Mouse (Mus musculus) large intestine, adult 2 months (tissue): Measurements from ENCODE around the gene Rad23b. TPM values are rescaled to one million over a fixed set of nuclear protein-coding genes. Genes with fewer than 3 reads are reported as not detected.
A peak's percentile ranks its signal among the peaks of the same experiment; 100 is the strongest.
"Not testable (repeated sequence)": the region's sequence is repeated elsewhere in the genome, so short reads cannot be mapped to it uniquely, and the experiment has no call there.

Experiments
- DNase-seq: peaks from one replicate; pipeline ENCODE4 v3.0.0-alpha.2; 2012; ENCODE audit warnings: low read depth, low spot score
- WGBS: fragments of 180-500 bp; shearing (Covaris S2); methylation state at CpG from one replicate; pipeline ENCODE4 v1.1.7; 2018; 5-methylcytosine and 5-hydroxymethylcytosine counted together
- polyA plus RNA-seq: library from polyadenylated mRNA; depleted of rRNA; stranded (reverse); fragments of >200 nt; gene quantifications from 2 replicates; pipeline ENCODE4 v1.2.3, GENCODE M21; 2012; rRNA removed

Gene Rad23b
- polyA plus RNA-seq, result 116 and 171 TPM in 2 replicates

DNA sequence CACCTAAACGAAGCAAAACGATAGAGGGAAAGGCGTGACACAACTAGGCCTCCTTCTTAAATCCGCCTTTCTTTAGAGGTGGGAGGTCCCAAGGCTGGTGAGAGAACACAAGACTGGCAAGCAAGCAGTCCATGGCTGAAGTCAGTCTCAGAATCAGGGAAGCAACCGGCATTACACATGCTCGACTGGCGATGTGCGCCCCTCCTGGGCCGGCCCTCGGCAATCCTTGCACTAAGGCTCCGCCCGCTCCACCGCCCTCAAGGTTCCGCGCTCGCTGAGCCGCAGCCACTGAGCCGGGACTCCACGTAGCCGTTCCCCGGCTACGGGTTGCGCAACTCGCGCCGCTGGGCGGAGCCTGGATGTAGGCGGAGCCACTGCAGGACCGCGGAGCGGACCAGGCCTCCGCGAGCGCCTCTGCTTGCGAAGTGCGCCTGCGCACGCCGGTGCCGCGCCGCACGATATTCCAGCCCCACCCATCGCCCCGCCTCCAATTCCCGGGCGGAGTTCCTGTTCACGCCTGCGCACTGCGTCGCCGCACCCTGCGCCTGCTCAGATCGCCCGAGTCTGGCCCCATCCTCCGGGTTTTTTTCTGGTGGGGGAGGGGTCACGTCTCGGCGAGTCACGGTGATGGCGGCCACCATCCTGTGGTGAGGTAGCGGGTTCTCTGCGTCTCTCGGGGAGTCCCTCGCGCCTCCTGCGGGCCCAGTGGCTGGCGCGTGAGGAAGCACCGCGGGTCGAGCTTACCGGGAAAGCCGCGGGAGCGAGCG is at the start of gene Rad23b:
Gene Rad23b, plus strand, starts transcription at position 592 of the 767 bp plus-strand sequence.
- whole genome bisulfite sequencing, result under 1% methylated on average over 77 of the region's 77 CpGs
- DNase-seq, result peak; percentile 82

DNA sequence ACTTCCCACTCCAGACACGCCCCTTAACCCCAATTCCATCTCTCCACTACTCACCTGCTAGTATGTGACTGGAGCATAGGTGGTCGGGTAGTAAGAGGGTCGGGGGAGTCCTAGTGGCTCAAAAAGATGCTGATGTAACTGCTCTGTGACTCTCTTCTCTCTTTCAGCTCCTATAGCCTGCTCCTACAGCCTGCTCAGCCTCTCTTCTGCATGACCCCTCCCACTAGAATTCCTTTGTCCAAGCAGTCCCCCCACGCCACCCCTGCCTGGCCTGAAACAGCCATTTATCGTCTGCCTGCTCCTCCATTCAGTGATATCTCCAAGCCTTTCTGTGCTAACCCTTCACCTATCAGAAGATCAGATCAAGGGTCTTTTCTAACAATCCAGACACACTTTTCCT is 45.7 kb upstream of the Rad23b start:
- 80% methylated on average over 5 of the region's 5 CpGs for WGBS
- DNase-seq, result no peak

DNA sequence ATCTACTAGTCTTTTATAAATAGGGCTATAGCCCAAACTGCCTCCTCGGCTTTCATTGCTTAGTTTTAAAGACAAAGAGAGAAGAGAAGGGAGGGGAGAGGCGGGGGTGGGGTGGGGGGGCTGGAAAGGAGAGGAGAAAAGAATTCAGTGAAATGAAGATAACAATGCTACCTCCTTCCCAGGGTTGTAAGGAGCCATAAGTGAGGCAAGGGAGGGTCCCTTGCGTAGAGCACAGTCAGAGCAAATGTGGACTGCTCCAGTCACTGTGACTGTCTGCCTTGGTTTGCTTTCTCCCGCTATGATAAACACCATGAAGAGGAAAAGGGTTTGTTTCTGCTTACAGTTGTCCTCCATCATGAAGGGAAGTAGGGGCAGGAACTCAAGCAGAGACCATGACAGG is 43.2 kb upstream of the Rad23b start:
- no peak for DNase-seq
- 75% methylated on average over 4 of the region's 4 CpGs for WGBS

GRCm38 (mm10) chr4:55316726-55317125 is 33.1 kb upstream of the Rad23b start:
- WGBS, result 58% methylated on average over 4 of the region's 4 CpGs
- DNase-seq, result no peak

GRCm38 (mm10) chr4:55318350-55318749 is 31.5 kb upstream of the Rad23b start:
- WGBS, result 96% methylated on average over 9 of the region's 9 CpGs
- DNase-seq, result not testable (repeated sequence)

GRCm38 (mm10) chr4:55325786-55326518 is 23.9 kb upstream of the Rad23b start:
- whole genome bisulfite sequencing, result 37% methylated on average over 4 of the region's 4 CpGs
- DNase-seq, result no peak

DNA sequence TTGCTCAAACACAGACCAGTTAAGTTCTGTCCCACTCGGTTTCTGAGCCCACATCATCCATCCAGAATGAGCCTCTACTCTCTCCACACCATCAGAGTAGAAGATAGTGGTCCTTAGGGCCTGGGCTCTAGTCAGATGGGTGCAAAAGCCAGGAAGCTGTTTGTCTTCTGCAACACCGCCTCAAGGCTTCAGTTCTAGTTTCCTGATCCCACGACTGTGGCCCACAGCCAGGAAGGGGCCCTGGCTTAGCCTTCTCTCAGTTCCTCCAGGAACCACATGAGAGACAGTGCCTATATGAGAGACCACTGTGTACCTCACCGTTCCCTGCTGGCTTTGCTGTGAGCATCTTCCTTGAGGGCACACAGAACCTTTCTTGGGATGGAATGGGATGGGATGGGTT is 22.3 kb upstream of the Rad23b start:
- WGBS, result 59% methylated on average over 4 of the region's 4 CpGs
- DNase-seq, result no peak

DNA sequence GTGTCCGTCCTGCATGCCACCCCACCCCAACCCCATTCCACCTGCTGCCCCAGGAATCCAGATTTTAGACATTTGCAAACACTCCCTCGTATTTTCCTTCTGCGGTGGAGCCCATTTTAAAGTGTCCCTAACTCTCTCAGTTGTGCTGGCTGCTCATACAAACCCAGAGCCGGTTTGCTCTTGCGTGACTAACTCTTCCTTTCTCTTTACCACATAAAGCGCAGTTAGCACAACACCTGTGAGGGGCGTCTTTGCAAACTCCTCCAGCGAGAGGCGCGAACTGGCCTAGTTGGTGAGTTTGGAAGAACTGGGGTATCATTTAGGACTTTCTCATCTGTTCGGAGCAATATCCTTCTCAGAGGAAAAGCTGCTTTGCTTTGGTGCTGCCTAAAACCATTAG is 21.4 kb upstream of the Rad23b start:
- no peak for DNase-seq
- 94% methylated on average over 11 of the region's 11 CpGs for WGBS

GRCm38 (mm10) chr4:55328928-55329327 is 20.9 kb upstream of the Rad23b start:
- not testable (repeated sequence) for DNase-seq
- 93% methylated on average over 7 of the region's 7 CpGs for WGBS

- 61% methylated on average over 8 of the region's 8 CpGs for WGBS
- DNase-seq, result no peak
Observed at GRCm38 (mm10) chr4:55329621-55330346, 20.1 kb upstream of the Rad23b start.

DNA sequence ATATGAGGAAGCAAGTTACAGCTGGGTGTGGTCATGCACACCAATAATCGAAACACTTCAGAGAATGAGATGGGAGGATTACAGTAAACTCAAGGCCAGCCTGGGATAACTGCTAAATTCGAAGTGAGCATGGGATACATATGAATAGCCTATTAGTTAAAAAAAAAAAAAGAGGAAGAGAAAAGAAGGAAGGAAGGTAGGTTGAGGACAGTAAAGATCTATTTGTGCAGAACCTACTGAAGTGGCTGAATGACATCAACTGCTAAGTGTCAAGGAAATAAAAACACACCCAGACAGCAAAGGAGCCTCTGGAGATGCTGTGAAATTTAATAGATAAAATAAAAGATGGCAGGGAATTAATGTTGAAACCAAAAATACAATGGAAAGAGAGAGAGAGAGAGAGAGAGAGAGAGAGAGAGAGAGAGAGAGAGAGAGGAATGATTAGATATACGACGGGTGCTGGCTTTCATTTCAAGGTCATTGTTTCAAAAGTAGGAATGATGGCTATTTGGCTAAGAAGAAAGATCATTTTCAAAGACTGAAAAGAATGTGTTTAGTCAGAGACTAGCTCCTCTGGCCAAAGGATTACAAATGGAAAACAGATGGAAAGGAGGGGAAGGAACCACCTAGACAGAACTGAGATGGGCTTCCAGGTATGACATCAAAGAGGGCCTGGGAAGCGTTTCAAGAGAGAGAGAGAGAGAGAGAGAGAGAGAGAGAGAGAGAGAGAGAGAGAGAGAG is 14.6 kb upstream of the Rad23b start:
- 46% methylated on average over 5 of the region's 5 CpGs for WGBS
- no peak for DNase-seq

- 62% methylated on average over 1 of the region's 1 CpGs for WGBS
- DNase-seq, result no peak
Observed at GRCm38 (mm10) chr4:55338905-55339304, 10.9 kb upstream of the Rad23b start.

GRCm38 (mm10) chr4:55339388-55339787 is 10.5 kb upstream of the Rad23b start:
- 66% methylated on average over 4 of the region's 4 CpGs for WGBS

DNA sequence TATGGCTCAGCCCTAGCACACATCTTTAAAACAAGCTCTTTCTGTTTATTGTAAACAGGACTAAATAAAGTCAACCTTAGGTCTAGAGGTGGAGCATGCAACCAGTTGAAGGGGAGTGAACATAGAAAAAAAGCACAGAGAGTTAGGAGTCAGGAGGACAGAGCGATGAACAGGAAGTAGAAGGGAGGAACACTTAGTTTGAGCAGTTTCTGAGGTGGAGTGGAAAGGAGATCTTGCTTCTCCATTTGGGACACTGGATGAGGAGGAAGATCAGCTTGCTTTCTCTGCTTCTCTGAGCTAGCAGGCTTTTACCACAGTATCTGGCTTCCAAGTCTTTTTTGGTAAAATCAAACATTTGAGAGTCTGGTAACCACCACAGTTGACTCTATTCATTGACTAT is 8.0 kb upstream of the Rad23b start:
- no peak for DNase-seq
- 92% methylated on average over 1 of the region's 1 CpGs for WGBS

More at GRCm38 (mm10) chr4:55339388-55339787, 10.5 kb upstream of the Rad23b start:
- no peak for DNase-seq

GRCm38 (mm10) chr4:55342602-55343001 is 7.2 kb upstream of the Rad23b start:
- 89% methylated on average over 5 of the region's 5 CpGs for WGBS
- no peak for DNase-seq

DNA sequence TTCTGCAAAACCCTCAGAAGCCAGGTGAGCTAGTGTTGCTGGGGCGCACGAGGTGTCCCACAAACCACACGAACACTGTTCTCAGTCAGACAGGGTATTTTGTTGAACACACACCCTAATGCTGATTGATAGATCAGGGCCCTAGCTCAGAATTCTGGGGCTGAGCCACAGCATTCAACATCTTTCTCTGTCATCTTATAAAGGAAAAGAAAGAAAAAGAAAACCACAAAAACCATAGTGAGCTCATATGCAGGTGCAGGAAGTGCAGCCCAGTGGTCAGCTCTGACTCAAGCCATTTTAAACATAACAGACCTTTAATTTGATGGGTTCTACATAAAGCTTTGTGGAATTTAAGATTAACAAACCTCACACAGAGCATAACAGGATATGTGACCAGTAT is 6.6 kb upstream of the Rad23b start:
- no peak for DNase-seq
- WGBS, result 93% methylated on average over 3 of the region's 3 CpGs

DNA sequence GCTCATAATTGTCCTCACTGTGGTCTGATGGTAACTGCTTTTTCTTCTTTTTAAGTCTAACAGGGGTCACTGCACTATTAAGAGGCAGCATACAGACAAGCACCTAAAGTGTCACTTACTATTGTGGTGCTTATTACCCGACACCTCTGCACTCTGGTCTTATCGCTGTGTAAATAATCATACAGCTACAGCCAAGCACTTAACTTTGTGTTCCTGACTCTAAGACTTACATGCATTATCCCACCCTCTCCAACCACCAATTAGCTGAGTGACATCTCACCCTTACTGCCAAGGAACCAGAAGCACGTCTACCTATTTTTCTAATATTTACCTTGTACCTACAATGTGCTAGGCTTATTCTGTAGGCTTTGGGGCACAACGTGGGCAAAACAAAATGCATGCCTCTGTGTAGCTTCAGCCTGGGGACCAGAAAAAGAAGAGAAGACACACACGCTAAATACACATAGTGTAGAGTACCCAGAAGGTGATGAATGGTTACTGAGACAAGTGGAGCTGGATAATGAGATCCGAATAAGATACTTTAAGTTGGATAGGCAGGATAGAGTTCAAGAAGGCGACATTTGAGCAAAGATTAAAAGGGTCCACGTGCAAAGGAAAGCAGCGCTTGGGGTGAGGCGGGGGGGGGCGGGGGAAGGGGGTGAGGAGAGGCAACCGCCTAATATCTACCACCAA is 938 bp upstream of the Rad23b start:
- no peak for DNase-seq
- 9% methylated on average over 12 of the region's 12 CpGs for WGBS

- 2% methylated on average over 66 of the region's 66 CpGs for WGBS
- DNase-seq, result no peak
Observed at GRCm38 (mm10) chr4:55350219-55350931, 532 bp downstream of the Rad23b start.

DNA sequence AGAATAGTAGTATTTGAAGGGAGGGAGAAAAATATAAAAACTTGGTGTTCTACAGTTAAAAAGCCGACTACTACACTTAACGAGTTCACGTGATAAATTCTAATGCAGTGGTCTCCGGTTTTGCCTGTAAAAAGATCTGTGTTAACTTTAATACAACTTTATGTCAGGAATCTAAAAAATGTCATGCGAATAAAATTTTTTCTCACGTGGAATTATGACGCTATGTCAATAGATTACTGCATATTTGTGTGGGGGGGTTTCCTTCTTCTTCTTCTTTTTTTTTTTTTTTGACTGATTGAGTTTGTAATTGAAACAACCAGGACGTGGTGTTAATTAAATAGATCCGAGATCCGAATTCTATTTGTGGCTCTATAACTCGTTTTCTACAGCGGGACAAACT is 1.2 kb downstream of the Rad23b start:
- WGBS, result 4% methylated on average over 12 of the region's 12 CpGs
- DNase-seq, result no peak
